Mouse (Mus musculus) gastrocnemius, postnatal 4 days (tissue): ENCODE data around the gene Haus3. TPM values are rescaled to one million over a fixed set of nuclear protein-coding genes. Genes with fewer than 3 reads are reported as not detected.

Experiments
- DNase-seq, 2 experiments: peaks; one replicate each; pipeline ENCODE4 v3.0.0; 2021 to 2022; ENCODE audit warnings: low spot score in 2 of 2, mixed read lengths in 2 of 2
- total RNA-seq, 2 experiments: library from RNA; stranded (reverse); gene quantifications; 2 replicates each; pipeline ENCODE4 v1.2.3; 2021

The Haus3 gene
- total RNA-seq, 2 experiments from 2014 or later: 7.9 to 8.4 TPM

GRCm38 (mm10) chr5:34187601-34188316, 18.4 kb upstream of the Haus3 start, which contains the start of gene Mxd4:
Gene Mxd4 (minus strand): TSS chr5:34187720.
- DNase-seq: peak; percentile 96 to 100

GRCm38 (mm10) chr5:34186961-34187391, 17.6 kb upstream of the Haus3 start:
- DNase-seq: peak; percentile 49 to 64

GRCm38 (mm10) chr5:34186391-34186790, 17.1 kb upstream of the Haus3 start:
- DNase-seq: peak in 1 of 2 experiments; percentile 15

- DNase-seq: peak in 1 of 2 experiments; percentile 13
Observed at GRCm38 (mm10) chr5:34185791-34186190, 16.5 kb upstream of the Haus3 start.

- DNase-seq: peak; percentile 7 to 11
Observed at GRCm38 (mm10) chr5:34185051-34185580, 15.8 kb upstream of the Haus3 start.

- peak; percentile 5 to 12 for DNase-seq
Observed at GRCm38 (mm10) chr5:34183976-34184375, 14.6 kb upstream of the Haus3 start.

GRCm38 (mm10) chr5:34183156-34183880, 14.0 kb upstream of the Haus3 start:
- DNase-seq: peak; percentile 10 to 14

- peak; percentile 14 to 18 for DNase-seq
Observed at GRCm38 (mm10) chr5:34182486-34182885, 13.2 kb upstream of the Haus3 start.

GRCm38 (mm10) chr5:34177821-34178220, 8.5 kb upstream of the Haus3 start:
- DNase-seq: peak in 1 of 2 experiments; percentile 5

GRCm38 (mm10) chr5:34177091-34177490, 7.8 kb upstream of the Haus3 start:
- no peak for DNase-seq

GRCm38 (mm10) chr5:34176691-34177090, 7.4 kb upstream of the Haus3 start:
- no peak for DNase-seq

- no peak for DNase-seq
Observed at GRCm38 (mm10) chr5:34175403-34175694, 6.0 kb upstream of the Haus3 start.

GRCm38 (mm10) chr5:34174550-34175402, 5.4 kb upstream of the Haus3 start:
- no peak for DNase-seq

GRCm38 (mm10) chr5:34174021-34174420, 4.7 kb upstream of the Haus3 start:
- no peak for DNase-seq

GRCm38 (mm10) chr5:34170726-34171125, 1.4 kb upstream of the Haus3 start:
- DNase-seq: no peak

- no peak for DNase-seq
Observed at GRCm38 (mm10) chr5:34169954-34170353, 627 bp upstream of the Haus3 start.

- no peak for DNase-seq
Observed at GRCm38 (mm10) chr5:34167857-34168256, 1.5 kb downstream of the Haus3 start.

- DNase-seq: no peak
Observed at GRCm38 (mm10) chr5:34165793-34166192, 3.5 kb downstream of the Haus3 start.

GRCm38 (mm10) chr5:34148476-34148875, 20.9 kb downstream of the Haus3 start:
- no peak for DNase-seq

- DNase-seq: no peak
Observed at GRCm38 (mm10) chr5:34147554-34147953, 21.8 kb downstream of the Haus3 start.

- peak in 1 of 2 experiments; percentile 24 for DNase-seq
Observed at GRCm38 (mm10) chr5:34139751-34140150, 29.6 kb downstream of the Haus3 start.
